Mouse (Mus musculus) frontal cortex, postnatal 14 days (tissue): ENCODE measurements around the gene Dapp1.
"Not testable (repeated sequence)": the region's sequence is repeated elsewhere in the genome, so short reads cannot be mapped to it uniquely, and the experiment has no call there.

ENCODE experiments used
- DNase-seq, 2 experiments: peaks; one replicate each; pipeline ENCODE4 v3.0.0; 2022; ENCODE audit warnings: low spot score in 2 of 2

Gene Dapp1

DNA sequence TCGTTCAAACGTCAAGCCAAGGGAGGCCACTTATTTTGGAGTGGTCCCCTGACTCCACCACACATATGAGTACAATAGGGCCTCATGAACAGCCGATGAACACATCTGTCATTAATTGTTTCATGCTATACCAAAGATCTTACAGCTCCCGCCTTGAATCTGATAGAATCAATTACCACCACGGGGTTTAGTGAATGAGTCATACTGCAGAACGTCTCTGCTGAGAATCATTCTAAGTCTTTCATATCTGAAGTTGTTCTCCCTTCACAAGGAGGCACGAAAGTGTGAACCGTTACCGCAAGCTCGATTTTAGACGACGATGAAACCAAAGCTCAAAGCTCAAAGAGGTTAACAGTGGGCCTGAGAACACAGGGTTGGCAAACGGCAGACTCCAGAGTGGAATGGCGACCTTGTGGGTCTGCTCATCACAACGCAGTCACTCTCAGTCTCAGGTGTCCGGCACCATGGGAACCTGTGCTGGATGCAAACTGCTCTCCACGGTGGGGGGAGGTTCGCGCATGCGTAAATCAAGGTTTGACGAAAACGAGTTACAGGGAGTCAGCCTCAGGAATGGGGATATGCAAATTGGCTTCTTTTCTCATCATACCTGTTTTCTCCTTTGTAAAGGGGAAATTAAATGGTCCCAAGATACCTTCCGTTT lies 27.0 kb downstream of the Dapp1 start:
- no peak for DNase-seq

DNA sequence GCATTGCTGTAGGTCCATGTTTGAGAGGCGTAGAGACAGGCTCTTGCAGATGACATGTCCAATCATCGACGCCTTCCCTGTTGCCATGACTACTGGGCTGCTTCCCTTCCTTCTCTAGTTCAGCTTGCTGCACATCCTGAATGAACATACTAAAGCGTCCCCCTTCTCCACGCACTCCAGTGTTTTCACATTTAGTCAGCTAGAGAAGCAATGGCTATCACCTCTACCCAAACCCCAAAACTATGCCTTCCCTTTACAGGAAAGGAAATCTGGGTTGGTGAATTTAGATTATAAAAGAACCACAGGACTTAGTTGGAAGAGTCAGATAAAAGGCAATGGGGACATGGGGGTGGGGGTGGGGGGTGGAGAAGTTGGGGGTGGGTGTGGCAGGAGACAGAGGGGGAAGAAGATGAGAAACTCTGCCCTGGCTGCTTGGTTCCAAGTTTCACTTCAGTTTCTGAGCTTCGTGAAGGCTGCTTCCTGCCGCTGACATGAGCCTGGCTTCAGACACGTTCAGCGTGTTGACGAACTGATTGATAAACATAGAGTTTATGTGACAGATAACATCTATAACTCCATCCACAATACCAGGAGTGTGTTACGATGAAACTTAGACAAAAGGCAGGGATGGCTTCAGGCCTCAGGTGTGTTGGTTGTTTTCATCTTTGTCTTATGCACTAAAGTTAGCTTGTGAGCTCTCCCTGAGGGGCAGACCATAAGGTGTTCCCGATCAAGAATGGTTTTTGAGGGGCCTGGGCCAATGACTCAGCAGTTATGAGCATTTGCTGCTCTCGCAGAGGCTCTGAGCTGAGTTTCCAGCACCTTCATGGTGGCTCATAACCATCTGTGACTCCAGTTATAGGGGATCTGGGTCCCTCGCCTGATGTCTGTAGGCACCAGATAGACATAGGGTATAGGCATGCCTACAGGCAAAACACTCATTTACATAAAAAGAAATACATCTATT lies 28.1 kb downstream of the Dapp1 start:
- peak; percentile 63 to 70 for DNase-seq

DNA sequence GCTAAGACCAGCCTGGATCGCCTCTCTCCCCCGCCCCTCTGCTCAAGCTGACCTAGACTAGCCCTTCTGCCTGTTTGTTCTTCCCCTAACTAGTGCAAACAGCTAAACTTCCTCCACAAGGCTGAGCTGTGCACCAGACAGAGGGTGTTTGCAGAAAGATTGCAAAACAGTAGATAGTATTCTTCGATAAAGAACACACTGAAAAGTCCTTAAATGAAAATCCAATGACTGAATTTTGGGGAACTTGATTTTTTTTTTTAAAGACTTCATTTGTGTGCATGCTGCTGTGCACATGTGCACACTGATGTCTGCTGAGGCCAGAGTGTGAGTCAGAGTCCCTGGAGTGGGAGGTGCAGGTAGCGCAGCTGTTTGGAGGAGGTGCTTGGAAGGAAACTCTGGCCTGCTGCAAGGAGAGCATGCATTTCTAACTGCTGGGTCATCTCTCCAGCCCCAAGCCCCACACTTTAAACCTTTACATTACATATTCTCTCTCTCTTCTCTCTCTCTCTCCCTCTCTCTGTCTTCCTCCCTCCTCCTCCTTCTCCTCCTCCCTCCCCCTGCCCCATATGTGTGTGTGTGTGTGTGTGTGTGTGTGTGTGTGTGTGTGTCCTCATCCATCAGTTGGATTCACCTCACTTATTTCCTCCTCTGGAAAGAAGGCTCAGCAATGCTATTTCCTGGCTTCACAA lies 29.0 kb downstream of the Dapp1 start:
- no peak for DNase-seq

DNA sequence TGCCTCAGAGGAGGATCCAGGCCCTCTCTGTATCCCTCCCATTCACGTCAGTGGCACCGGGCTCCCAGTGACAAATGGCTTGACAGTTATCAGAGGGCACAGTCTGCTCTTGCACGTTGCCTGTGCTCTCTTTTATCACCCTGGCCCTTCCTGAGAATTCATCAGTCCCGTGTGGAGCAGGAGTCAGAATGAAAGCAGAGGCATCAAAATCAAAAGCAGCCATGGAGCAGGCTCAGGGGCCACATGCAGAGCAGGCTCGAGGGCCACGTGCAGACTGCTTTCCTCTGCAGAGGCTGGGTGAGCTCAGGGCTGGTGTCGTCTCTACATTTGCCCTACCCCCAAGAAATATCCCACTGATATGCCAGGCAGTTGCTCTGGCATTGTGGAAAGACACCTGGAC lies 29.5 kb downstream of the Dapp1 start:
- DNase-seq, result no peak

DNA sequence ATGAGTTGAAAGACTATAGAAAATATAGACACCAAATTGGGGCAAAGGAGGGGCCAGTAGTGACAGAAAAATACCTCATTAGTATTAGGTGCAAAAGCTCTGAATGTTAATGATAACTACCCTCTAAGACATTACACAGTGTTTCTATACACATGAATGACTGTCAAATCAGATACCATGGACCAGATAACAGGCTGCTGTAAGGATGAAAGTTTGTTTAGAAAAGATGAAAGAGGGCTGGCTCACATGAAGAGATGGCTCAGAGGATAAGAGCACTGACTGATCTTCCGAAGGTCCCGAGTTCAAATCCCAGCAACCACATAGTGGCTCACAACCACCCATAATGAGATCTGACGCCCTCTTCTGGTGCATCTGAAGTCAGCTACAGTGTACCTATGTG lies 30.0 kb downstream of the Dapp1 start:
- DNase-seq, result not testable (repeated sequence)

DNA sequence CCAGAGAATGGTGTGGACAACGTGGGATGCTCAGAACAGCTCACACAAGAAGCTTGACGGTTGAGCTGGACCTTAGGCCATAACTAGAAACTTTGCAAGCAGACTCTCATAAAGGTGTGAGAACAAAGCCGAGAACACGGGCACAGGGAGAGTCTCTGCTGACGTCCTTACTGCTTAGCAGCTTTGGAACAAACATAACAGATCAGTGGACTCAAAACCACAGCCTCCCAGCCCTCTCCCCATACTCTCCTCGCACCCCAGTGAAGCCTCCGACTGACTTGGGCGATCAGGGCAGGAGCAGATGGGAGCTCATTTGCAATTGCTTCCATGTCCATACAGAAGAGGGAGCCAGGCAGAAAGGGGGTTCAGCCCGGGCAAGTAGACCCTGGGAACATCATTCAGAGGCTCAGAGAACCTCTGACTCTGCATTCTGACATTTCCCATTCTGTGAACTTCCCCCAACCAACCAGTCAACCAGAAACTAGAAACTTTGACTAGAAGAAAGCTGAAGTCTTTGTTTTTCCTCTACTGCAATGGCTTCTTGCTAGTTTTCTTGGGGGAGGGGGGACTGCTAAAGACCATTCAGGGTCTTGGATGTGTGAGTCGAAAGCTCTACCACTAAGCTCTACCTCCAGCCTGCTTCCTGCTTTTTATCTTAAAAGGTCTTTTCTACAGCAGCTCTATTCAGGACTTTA lies 31.0 kb downstream of the Dapp1 start:
- no peak for DNase-seq

DNA sequence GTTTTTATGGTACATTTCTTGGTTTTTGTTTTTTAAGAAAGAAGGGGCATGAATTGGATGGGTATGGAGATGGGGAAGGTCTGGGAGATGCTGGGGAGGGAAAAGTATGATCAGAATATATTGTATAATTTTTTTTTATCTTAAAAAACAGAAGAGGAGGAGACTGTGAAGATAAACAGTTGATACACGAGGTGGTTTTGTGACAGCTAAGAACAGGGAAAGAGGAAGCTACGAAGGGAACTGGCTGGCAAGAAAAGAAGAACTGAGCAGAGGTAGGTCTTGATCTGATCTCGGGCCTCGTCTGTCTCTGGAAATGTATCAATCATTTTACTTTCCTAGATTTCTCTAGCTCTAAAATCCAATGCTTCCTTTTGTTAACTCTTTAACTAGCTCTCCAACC lies 33.8 kb downstream of the Dapp1 start:
- DNase-seq, result no peak

DNA sequence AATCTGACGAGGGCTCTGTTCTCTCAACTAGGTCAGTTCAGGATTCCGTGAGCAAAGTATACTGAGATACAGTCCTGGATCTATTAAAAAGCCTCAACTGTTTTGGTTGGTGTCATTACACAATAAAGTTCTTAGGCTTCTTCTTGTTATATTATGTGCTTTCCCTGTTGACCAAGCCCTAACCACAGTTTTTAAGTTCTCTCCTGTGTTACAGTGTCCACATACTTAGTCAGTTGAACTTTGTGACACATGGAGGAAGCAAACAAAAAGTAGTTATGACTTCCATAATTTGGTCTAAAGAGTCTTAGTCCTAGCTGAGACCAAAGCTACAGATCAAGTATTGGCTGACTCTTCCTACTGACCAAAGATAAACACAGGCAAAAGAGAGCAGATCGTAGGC lies 34.5 kb downstream of the Dapp1 start:
- no peak for DNase-seq

DNA sequence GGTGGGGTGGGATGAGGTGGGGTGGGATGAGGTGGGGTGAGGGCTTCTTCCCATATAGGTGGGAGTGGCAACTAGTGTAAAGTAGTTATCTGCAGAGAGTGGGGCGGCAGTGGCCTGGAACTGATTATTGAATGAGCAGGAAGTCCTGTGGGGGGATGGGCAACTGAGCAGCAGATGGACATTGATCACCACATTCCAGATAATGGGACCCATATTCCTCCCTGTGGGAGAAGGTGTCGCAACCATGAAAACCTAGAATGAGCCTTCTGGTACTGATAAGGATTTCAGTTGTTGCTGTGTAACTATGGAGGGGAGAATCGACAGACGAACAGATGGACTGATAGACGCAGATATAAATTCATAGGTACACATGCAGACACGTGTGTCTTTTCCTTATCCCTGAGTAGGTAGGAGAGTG lies 37.6 kb downstream of the Dapp1 start:
- no peak for DNase-seq

DNA sequence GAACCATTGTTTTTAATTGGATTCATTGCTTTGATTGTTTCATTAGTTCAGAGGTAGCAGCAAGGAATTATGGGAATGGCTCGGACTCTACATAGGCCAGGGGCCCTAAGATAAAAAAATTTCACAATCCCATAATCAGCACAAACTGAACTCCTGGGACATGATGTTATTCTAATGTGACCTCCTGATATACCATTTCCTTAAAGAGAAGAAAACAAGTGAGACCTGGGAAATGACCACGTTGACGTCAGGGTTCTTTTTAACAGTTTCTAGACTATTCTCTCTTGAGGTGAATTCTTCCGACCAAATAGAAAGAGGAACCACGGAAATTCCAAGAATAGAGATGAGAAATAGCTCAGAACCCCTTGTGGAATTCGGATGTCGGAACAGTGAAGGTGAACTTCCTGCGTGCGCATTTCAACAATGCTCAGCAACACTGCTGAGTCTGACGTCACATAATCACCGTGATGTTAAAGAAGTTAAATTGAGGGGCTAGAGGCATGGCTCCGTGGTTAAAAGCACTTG lies 39.2 kb downstream of the Dapp1 start:
- no peak for DNase-seq

DNA sequence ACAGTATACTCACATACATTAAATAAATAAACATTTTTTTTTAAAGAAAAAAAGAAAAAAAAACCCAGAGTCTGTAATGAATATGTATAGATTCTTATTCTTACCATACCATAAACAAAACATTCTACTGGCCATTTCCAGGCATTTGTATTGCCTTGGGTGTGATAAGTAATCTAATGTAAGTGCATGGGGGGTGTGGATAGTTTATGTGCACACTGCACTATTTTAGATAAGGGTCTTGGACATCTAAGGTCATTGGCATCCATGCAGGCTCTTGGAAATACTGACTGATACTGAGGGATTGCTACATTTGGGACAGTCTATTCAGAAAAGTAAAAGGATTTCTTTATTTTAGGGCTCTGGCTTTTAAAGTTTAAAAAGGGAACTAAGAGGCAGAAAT lies 39.8 kb downstream of the Dapp1 start:
- no peak for DNase-seq

DNA sequence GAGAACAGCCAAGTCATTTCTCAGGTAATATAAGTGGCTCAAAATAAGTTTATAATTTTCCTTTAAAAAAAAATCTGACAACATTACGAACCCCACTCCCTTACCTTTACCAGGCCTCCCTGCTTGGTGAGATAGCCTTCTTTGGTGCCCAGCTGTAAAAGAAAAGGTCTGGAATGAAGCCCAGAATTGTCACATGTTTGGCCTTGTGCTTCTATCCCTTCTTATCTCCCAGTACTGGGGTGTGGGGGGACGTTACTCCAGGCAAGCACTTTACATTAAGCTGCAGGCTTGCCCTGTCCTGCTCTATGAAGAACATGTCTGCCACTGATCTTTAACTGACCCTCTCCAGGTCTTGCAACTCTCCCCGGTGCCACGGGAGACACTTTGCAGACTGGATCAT lies 40.6 kb downstream of the Dapp1 start:
- no peak for DNase-seq

DNA sequence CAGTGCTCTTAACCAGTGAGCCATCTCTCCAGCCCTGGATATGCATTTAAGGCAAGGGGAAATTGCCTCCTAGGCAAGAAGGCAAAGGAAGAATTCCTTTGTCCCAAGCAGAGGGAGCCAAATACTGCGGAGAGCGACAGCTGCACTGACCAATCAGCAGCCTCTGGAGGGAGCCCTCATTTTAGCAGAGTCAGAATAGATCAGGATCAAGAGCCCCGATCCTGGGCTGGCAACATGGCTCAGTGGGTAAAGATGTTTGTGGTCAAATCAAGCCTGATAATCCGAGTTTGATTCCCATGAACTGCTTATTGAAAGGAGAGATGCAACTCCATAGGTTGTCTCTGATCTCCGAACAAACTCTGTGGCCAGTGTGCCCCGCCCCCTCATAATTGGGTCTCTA lies 42.7 kb downstream of the Dapp1 start:
- no peak for DNase-seq

DNA sequence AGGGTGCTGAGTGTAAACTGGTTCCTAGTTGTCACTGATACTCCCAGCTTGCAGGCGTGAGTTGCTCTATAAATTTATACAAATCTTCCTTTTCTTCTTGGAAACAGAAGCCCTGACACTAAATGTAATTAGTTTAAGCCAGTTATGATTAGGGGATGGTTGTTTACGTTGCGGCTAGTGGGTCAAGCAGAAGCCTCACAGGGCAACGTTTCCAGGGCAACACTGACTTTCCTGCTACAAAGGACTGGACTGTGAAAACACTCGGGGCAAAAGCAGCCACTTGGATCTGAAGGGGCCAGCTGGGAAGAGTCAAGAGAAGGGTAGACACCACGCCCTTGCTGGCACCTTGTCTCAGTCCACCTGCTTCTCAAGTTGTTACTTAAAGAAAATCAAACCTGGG lies 44.8 kb downstream of the Dapp1 start:
- no peak for DNase-seq

DNA sequence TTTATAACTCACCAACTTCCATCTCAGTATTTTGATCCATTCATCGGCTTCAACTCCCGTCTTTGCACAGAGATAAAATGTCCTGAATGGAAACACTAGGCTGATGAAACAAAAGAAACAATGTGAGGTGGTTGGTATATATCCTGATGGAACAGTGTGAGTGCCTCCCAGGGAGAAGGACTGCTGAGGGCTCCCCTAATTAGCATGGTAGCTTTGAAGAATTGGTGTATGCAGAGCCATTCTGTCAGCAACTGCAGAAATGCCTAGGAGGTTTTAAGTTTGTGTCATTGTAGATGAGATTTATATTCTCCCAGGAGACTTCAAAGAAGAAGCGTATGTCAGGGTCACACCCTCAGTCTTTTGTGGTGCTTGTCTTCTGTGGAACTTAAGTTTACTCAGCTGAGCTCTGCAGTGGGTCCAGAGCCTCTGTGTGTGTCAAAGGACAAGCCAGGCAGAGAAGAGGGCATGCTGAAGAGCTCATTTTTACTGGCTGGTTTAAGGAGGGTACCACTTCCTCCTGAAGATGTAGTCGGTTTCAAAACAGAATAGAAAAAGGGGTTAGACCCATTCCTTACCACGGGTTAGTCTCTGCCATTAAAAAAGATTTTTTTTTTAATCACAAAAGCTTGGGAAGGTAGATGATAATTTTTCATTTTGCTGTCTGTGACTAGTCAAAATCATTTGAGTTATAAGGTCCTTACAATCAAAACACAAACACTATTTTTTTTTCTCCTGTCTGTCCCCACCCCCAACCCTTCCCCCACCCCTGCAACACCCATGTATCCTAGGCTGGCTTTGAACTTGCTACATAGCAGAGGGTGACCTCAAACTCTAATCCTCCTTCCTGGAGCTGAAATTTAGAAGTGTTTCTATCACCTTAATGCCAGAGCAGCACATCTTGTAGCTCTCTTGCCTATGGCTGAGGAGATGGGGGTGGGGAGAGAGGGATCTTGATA lies 45.5 kb downstream of the Dapp1 start:
- no peak for DNase-seq

DNA sequence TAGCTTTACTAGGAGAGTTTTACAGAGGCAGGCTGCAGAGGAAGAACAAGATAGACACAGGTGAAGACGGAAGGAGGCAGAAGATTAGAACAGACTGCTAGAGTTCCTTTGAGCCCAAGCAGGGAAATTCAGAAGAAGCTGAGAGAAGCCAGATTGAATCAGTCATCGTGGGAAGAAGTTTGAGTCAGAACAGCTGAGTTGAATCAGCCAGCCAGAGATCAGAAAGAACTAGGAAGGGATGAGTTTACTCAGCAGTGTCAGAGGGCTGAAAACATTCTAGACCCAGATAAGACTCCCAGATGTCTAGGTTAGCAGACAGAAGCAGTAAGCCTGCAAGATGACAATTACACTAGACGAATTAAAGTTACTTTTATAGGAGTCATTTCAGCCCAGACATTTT lies 47.4 kb downstream of the Dapp1 start:
- DNase-seq, result no peak

DNA sequence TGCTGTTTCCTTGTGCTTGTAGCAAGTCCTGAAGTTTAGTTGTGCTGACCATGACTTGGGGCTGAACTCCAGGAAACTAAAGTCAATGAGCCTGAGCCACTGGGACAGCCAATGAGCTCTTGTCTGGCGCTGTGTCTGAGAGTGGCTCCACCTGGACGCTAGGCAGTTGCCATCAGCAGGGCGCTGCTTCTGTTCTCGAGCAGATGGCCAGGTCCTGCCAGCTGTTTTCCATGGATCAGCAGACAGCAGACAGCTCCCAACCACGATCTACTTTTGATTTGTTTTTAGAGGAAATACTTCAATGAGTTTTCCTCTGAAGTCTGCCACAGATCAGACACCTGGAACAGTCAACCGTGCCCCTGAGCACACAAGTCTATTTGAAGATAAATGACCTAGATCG lies 48.6 kb downstream of the Dapp1 start:
- DNase-seq, result no peak

DNA sequence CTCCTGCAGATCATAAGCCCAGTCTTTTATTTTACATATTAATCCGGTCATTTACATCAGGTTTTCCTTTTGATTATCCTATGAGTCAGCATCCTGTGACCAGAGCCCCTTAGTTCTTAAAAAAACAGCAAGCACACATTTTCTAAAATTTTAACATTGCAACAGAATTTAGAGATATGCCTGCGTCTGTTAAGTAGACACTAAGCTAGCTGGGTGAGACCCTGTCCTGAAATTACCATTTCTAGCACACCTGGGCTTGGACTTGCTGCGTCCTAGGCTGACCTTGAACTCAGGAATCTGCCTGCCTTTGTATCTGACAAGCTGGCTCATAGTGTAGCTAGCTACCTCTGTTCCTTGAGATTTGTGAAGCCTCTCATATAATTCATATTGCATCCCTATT lies 51.4 kb downstream of the Dapp1 start:
- no peak for DNase-seq

DNA sequence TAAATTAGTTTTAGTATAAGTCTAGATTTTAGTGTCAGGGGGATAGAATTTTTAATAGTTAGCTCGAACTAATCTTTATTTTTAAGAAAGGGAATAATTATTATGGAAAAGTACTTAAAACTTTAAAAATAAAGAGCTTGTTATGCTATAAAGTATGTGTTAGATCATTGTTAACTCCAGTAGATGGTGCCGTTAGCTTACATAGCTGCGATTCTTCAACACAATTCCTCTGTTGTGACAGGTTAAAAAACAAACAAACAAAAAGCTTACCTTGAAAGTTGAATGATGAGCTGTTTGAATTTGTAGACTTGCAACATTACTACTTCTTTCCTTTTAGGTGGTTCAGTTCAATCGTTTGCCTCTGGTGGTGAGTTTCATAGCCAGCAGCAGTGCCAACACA lies 54.3 kb downstream of the Dapp1 start:
- no peak for DNase-seq

DNA sequence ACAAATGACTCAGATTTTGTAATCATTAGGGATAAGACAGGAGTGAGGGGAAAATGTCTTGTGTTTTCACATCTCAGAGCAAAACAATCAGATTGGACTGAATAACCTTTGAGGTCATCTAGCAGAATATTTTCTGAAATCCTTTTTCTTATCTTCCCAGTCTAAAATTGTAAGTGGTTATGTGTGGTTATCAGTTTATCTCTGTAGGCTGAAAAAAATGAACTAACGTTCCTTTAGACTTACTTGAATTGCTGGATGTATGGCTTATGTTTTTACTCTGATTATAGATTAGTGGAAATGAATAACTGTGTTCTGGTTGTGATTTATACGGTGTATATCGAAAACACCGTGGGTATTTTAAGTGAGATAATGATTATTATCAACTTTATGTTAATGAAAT lies 60.8 kb downstream of the Dapp1 start:
- no peak for DNase-seq

DNA sequence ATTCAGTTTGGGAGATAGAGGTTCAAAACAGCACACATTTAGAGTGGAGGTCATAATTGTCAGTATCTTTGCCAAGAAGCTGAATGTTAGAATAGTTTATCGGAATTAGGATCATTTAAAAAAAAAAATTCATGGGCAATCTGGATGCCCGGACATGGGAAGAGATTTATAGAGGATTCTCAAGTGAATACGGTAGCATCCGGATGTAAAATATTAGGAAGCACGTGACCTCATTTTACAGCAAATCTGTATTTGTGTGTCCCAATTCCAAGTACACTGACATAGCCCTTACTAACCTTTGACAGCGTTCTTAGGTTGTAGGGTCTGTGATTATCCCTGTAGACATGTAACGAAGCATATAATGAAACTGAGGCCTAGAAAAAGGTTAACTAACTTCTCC lies 61.9 kb downstream of the Dapp1 start:
- DNase-seq, result no peak
